Mouse (Mus musculus) neural tube, embryonic 12.5 days (tissue): ENCODE measurements around the gene Krtap19-5. TPM values are rescaled to one million over a fixed set of nuclear protein-coding genes. Genes with fewer than 3 reads are reported as not detected.

ENCODE experiments used
- polyA plus RNA-seq: library from polyadenylated mRNA; unstranded; fragments of >200 nt; fragmentation: Nextera tagmentation; extraction: Ambion mirVana; gene quantifications from 2 replicates; pipeline ENCODE4 v1.2.1, GENCODE M21; 2016

Krtap19-5 gene
- polyA plus RNA-seq, 1 experiment from 2014 or later = not detected

Other genes starting within 250 kb of the Krtap19-5 start
- not detected in 2 replicates for gene Krtap26-1, start 248.7 kb downstream of the Krtap19-5 start, polyA plus RNA-seq
- gene Krtap27-1, start 224.8 kb downstream of the Krtap19-5 start, polyA plus RNA-seq = not detected in 2 replicates
- gene 2310061N02Rik, start 188.5 kb downstream of the Krtap19-5 start, polyA plus RNA-seq = not detected in 2 replicates
- not detected in 2 replicates for gene Krtap13-1, start 167.6 kb downstream of the Krtap19-5 start, polyA plus RNA-seq
- gene Krtap13, start 144.8 kb downstream of the Krtap19-5 start, polyA plus RNA-seq = not detected in 2 replicates
- not detected in 2 replicates for gene 2310034C09Rik, start 137.6 kb downstream of the Krtap19-5 start, polyA plus RNA-seq
- not detected in 2 replicates for gene 2310057N15Rik, start 122.3 kb downstream of the Krtap19-5 start, polyA plus RNA-seq
- gene Gm5965, start 118.6 kb downstream of the Krtap19-5 start, polyA plus RNA-seq = not detected in 2 replicates
- gene Gm20741, start 84.2 kb downstream of the Krtap19-5 start, polyA plus RNA-seq = not detected in 2 replicates
- not detected in 2 replicates for gene Krtap15, start 76.2 kb downstream of the Krtap19-5 start, polyA plus RNA-seq
- gene Krtap14, start 70.3 kb downstream of the Krtap19-5 start, polyA plus RNA-seq = not detected in 2 replicates
- gene Krtap19-1, start 27.0 kb downstream of the Krtap19-5 start, polyA plus RNA-seq = not detected in 2 replicates
- not detected in 2 replicates for gene Krtap19-2, start 22.2 kb downstream of the Krtap19-5 start, polyA plus RNA-seq
- gene Krtap19-3, start 18.4 kb downstream of the Krtap19-5 start, polyA plus RNA-seq = not detected in 2 replicates
- not detected in 2 replicates for gene Krtap19-4, start 11.4 kb downstream of the Krtap19-5 start, polyA plus RNA-seq
- gene Krtap19-9b, start 35.8 kb upstream of the Krtap19-5 start, polyA plus RNA-seq = not detected in 2 replicates
- gene Krtap16-3, start 66.4 kb upstream of the Krtap19-5 start, polyA plus RNA-seq = not detected in 2 replicates
- not detected in 2 replicates for gene Krtap22-2, start 114.3 kb upstream of the Krtap19-5 start, polyA plus RNA-seq
- gene Gm10229, start 118.8 kb upstream of the Krtap19-5 start, polyA plus RNA-seq = not detected in 2 replicates
- not detected in 2 replicates for gene Krtap6-1, start 135.2 kb upstream of the Krtap19-5 start, polyA plus RNA-seq
- not detected in 2 replicates for gene Gm10228, start 145.0 kb upstream of the Krtap19-5 start, polyA plus RNA-seq
- not detected in 2 replicates for gene Krtap6-5, start 151.4 kb upstream of the Krtap19-5 start, polyA plus RNA-seq
- not detected in 2 replicates for gene 1110025L11Rik, start 167.5 kb upstream of the Krtap19-5 start, polyA plus RNA-seq
- not detected in 2 replicates for gene Krtap6-3, start 187.6 kb upstream of the Krtap19-5 start, polyA plus RNA-seq
- gene Gm6358, start 244.4 kb upstream of the Krtap19-5 start, polyA plus RNA-seq = not detected in 2 replicates